In the genomic region with DNA sequence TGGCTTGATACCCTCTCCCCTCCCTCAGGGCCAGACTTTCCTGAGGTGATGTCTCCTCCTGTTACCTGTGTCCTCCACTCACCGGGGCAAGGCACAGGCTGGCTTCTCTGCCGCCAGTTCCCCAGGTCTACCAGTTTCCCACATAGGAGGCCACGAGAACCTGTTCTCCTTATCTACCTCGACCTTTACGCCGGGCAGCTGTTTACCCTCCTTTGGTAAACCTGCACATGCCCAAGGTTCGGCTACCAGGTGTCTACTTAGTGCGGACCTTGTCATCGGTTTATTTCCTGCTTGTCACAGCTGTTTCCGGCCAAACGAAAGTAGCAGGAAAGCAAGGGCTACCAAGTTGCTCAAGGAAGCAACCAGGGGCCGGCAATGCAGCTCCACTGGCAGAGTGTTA, we compare ENCODE assay signal across 30 mouse cellular contexts. TPM values are rescaled to one million over a fixed set of nuclear protein-coding genes. Genes with fewer than 3 reads are reported as not detected.
DNase-seq lines count a peak whose midpoint lies in the region; ATAC-seq lines count a peak whose summit lies in the region.
"Had no signal": no experiment of that assay in that cellular context is flagged by ENCODE, and none has a peak within 500 bp of the region (broad histone marks: within the 10 kb centered on the region; RNA-seq: fewer than 3 reads in every experiment).

No protein-coding gene starts in this region.

- no peak overlapping the region for H3K4me3 ChIP-seq in liver, embryonic 13.5 days (replicated peaks)
- H3K4me3 ChIP-seq in stomach, embryonic 15.5 days (replicated peaks), result no peak overlapping the region
- H3K4me3 ChIP-seq: forebrain, embryonic 10.5 days; heart, adult 2 months; heart, embryonic 13.5 days; limb, embryonic 10.5 days; myocyte had no signal

- peaks cover 4% of the 10 kb centered on the region for H3K36me3 ChIP-seq in liver, embryonic 13.5 days
- no peaks in the 10 kb centered on the region for H3K36me3 ChIP-seq in stomach, embryonic 15.5 days

- WGBS in liver, embryonic 13.5 days (ENCODE audit: insufficient replicate concordance), result 63% methylated on average over 12 of the region's 12 CpGs
- WGBS in stomach, embryonic 15.5 days, result 74% methylated on average over 12 of the region's 12 CpGs

- peak; percentile 25 for DNase-seq in urinary bladder, adult 2 months (ENCODE audit: low spot score)
- no peak for DNase-seq in urinary bladder, postnatal 10 days (ENCODE audit: low spot score)
- no peak for DNase-seq in liver, embryonic 13.5 days
- DNase-seq in ovary, postnatal 36 days (ENCODE audit: low spot score), result no peak
- no peak for DNase-seq in frontal cortex, postnatal 14 days (ENCODE audit: low spot score in 2 of 2)
- no peak for DNase-seq in B cell, adult 2 months
- DNase-seq: adrenal gland, adult 2 months; cerebellum, adult 11 months; cerebellum, postnatal 10 days; gastrocnemius, postnatal 25 days; heart, adult 2 months; heart, postnatal 14 days; kidney, adult 8-10 months; kidney, postnatal 10 days; spleen, adult 18-20 months; thymus, adult 2 months; thymus, postnatal 4 days had no signal

- no peaks in the 10 kb centered on the region; the same call in 1 of the 2 replicates for H3K9me3 ChIP-seq in liver, embryonic 13.5 days (replicated peaks)
- H3K9me3 ChIP-seq in stomach, embryonic 15.5 days, result no peaks in the 10 kb centered on the region
- H3K9me3 ChIP-seq: forebrain, embryonic 10.5 days; G1E; heart, embryonic 13.5 days; limb, embryonic 10.5 days had no signal

- H3K9ac ChIP-seq in liver, embryonic 13.5 days, result no peak overlapping the region
- H3K9ac ChIP-seq in stomach, embryonic 15.5 days, result no peak overlapping the region
- H3K9ac ChIP-seq: heart, embryonic 13.5 days; liver, embryonic 14.5 days had no signal

- H3K4me1 ChIP-seq in liver, embryonic 13.5 days (replicated peaks), result peaks cover 44% of the 10 kb centered on the region
- peaks cover 25% of the 10 kb centered on the region for H3K4me1 ChIP-seq in stomach, embryonic 15.5 days

- no peak overlapping the region for H3K27ac ChIP-seq in liver, embryonic 13.5 days
- H3K27ac ChIP-seq in stomach, embryonic 15.5 days, result peak overlapping the region; percentile 74
- H3K27ac ChIP-seq: forebrain, embryonic 10.5 days; heart, adult 2 months; heart, embryonic 13.5 days; limb, embryonic 10.5 days; liver, embryonic 14.5 days; macrophage had no signal

- ATAC-seq in liver, embryonic 13.5 days (ENCODE audit: low read depth), result no peak
- peak; percentile 45; the same call in 1 of the 2 replicates for ATAC-seq in stomach, embryonic 15.5 days (ENCODE audit: insufficient read depth, low FRiP score, low read depth)
- ATAC-seq: forebrain, embryonic 16.5 days; lung, postnatal 0 days; midbrain, embryonic 16.5 days; Patski had no signal

- H3K27me3 ChIP-seq in liver, embryonic 13.5 days, result no peaks in the 10 kb centered on the region
- H3K27me3 ChIP-seq in stomach, embryonic 15.5 days (replicated peaks), result no peaks in the 10 kb centered on the region
- H3K27me3 ChIP-seq: CH12.LX; heart, embryonic 13.5 days; Patski had no signal

- H3K4me2 ChIP-seq in liver, embryonic 13.5 days, result 0 out of 2 replicates have a peak overlapping the region, but pooled peaks have one; percentile 13
- 0 out of 2 replicates have a peak overlapping the region, but pooled peaks have one; percentile 10 for H3K4me2 ChIP-seq in stomach, embryonic 15.5 days
- H3K4me2 ChIP-seq: heart, embryonic 13.5 days had no signal

RNA-seq across cellular contexts. Expression of a gene that starts 3.1 kb away (rescaled TPM):
- polyA plus RNA-seq in urinary bladder, adult 2 months (2012; rRNA removed), result 104 and 105 TPM in 2 replicates
- polyA plus RNA-seq in liver, embryonic 13.5 days (2015; fragmentation: Nextera tagmentation; extraction: Ambion mirVana), result 155 and 176 TPM in 2 replicates
- polyA plus RNA-seq in stomach, embryonic 15.5 days (2015; fragmentation: Nextera tagmentation; extraction: Ambion mirVana), result 357 and 384 TPM in 2 replicates

RNA-seq across cellular contexts. Expression of a gene that starts 43.4 kb away (rescaled TPM):
- 0.44 and 0.46 TPM in 2 replicates for polyA plus RNA-seq in urinary bladder, adult 2 months (2012; rRNA removed)
- 0.03 TPM in 1 of 2 replicates, not detected in the other for polyA plus RNA-seq in liver, embryonic 13.5 days (2015; fragmentation: Nextera tagmentation; extraction: Ambion mirVana)
- polyA plus RNA-seq in stomach, embryonic 15.5 days (2015; fragmentation: Nextera tagmentation; extraction: Ambion mirVana), result 1.1 and 2.0 TPM in 2 replicates
- polyA plus RNA-seq: G1E; heart, adult 2 months; heart, embryonic 13.5 days; lung, postnatal 0 days; macrophage; myocyte had no signal
